Mouse (Mus musculus) neural tube, embryonic 14.5 days (tissue): Measurements from ENCODE around the gene Ccdc171. TPM values are rescaled to one million over a fixed set of nuclear protein-coding genes. Genes with fewer than 3 reads are reported as not detected.

Experiments used
- ATAC-seq: fragments of 200-750 bp; cut with Nextera tagmentation; 2 replicates; pipeline ENCODE4 v1.8.0; 2017; ENCODE audit warnings: low read depth, mild to moderate bottlenecking, moderate TSS enrichment, moderate library complexity
- H3K27ac ChIP-seq: fragments of 300-500 bp; sonication (generic); 2 replicates; pipeline ENCODE4 v1.5.1; 2014; ENCODE audit warnings: low read depth, mild to moderate bottlenecking, control low read depth, low read length, moderate library complexity, mixed read lengths
- H3K27me3 ChIP-seq: fragments of 300-500 bp; sonication (generic); 2 replicates; pipeline ENCODE4 v1.6.1; 2014; ENCODE audit warnings: low read length; ENCODE audit not compliant: control insufficient read depth, insufficient read depth
- H3K36me3 ChIP-seq: fragments of 300-500 bp; sonication (generic); 2 replicates; pipeline ENCODE4 v1.6.1; 2014; ENCODE audit warnings: low read length, mixed read lengths; ENCODE audit not compliant: control insufficient read depth, insufficient read depth
- H3K4me1 ChIP-seq: fragments of 300-500 bp; sonication (generic); 2 replicates; pipeline ENCODE4 v1.6.1; 2014; ENCODE audit warnings: low read length; ENCODE audit not compliant: control insufficient read depth, insufficient read depth
- H3K4me2 ChIP-seq: fragments of 300-500 bp; sonication (generic); 2 replicates; pipeline ENCODE4 v1.6.1; 2014; ENCODE audit warnings: mild to moderate bottlenecking, low read depth, low read length, control low read depth
- H3K4me3 ChIP-seq: fragments of 300-500 bp; sonication (generic); 2 replicates; pipeline ENCODE4 v1.5.1; 2014; ENCODE audit warnings: low read depth, low read length, control low read depth, mixed read lengths
- H3K9ac ChIP-seq: fragments of 300-500 bp; sonication (generic); replicated peaks from 2 replicates; pipeline ENCODE4 v1.6.1; 2014; ENCODE audit warnings: low read depth, mild to moderate bottlenecking, control low read depth, low read length, mixed read lengths
- H3K9me3 ChIP-seq: fragments of 300-500 bp; sonication (generic); 2 replicates; pipeline ENCODE4 v1.6.1; 2016; ENCODE audit warnings: low read length; ENCODE audit not compliant: control insufficient read depth
- WGBS: fragments of 180-500 bp; shearing (Covaris S2); extraction: QIAGEN DNeasy Blood & Tissue Kit; methylation state at CpG from one replicate; pipeline ENCODE4 v1.1.7; 2014; 5-methylcytosine and 5-hydroxymethylcytosine counted together
- polyA plus RNA-seq: library from polyadenylated mRNA; unstranded; fragments of >200 nt; fragmentation: Nextera tagmentation; extraction: Ambion mirVana; gene quantifications from 2 replicates; pipeline ENCODE4 v1.2.1, GENCODE M21; 2014

The Ccdc171 gene
- polyA plus RNA-seq, 1 experiment from 2014 or later: 4.5 TPM

DNA sequence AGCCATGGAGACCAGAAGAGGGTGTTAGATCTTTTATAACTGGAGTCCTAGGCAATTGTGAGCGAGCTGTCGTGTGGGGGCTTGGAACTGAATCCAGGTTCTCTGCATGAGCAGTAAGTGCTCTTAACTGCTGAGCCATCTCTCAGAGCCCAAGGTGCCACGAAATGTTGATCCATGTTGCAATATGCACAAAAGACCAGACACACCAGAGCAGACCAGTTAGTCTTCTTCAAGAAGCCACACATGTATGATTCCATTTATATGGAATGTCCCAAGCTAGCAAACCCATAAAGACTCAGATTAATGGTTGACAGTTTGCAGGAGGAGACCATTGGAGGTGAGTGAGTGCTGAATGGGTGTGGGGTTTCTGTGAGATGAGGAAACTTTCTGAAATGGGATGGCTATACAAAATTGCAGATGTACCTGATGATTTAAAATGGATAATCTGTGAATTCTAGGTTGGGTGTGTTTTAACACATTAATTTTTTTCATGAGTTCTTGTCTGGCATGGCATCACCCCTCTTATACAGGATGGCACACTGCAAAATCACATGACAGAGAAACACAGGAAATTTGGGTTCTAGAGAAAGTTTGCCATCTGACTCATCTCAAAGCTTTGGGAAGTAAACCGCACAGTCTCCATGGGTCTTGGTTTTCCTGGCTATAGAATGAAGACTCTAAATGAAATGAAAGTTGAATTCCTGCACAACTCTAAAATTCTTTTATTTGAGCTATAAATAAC, 304.5 kb downstream of the Ccdc171 start:
- H3K9me3 ChIP-seq: no peaks in the 10 kb centered on the region
- no peak overlapping the region for H3K4me3 ChIP-seq
- no peak overlapping the region for H3K27ac ChIP-seq
- no peak overlapping the region for H3K9ac ChIP-seq
- no peaks in the 10 kb centered on the region for H3K27me3 ChIP-seq
- no peaks in the 10 kb centered on the region for H3K4me1 ChIP-seq
- H3K4me2 ChIP-seq: no peak overlapping the region
- 82% methylated on average over 4 of the region's 4 CpGs for WGBS
- no peak for ATAC-seq
- H3K36me3 ChIP-seq: no peaks in the 10 kb centered on the region

DNA sequence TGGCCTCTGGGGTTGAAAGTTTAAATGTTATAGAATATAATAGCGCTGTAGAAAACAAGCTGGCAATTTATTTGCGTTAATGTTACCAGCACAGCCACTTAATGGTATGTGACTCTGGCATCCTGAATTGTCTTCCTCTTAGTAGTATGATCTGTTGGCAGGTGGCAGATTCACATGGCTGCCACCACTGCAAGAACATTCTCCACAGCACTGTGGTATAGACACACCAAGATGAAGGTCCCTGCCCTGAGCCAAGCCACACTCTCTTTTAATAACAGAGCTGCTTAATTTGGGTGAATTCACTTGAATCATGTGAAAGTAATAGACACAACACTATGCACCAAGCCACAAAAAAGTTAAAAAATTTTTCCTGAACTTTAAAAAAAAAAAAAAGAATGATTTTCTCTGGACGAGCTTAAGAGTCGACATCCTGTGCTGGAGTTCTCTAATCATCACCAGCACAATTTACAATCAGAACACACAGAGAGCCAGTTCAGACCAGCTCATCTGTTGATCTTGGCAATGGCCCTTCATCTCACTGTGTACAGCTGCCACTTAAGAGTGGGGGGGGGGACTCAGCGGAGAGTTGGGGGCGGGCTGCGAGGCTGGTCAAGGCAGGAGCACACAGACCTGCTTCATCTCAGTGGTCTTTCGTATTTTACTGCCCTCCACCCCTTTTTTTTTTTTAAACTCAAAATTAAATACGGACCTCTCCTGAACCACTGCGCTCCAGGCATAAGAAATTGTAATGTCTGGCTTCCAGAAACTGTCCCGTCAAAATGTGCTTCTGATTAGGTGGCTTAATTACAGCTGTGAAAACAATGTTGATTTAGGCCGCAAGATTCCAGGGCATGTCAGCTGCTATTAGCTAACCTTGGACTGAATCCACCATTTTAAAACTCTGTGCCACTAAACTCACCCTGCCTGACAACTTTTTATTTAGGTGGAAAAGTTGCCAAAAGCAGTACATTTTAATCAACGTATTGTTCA, 305.8 kb downstream of the Ccdc171 start:
- H3K9ac ChIP-seq: no peak overlapping the region
- H3K4me3 ChIP-seq: no peak overlapping the region
- H3K9me3 ChIP-seq: no peaks in the 10 kb centered on the region
- peak; percentile 51; the same call in 1 of the 2 replicates for ATAC-seq
- 64% methylated on average over 13 of the region's 13 CpGs for WGBS
- no peaks in the 10 kb centered on the region for H3K36me3 ChIP-seq
- H3K4me2 ChIP-seq: no peak overlapping the region
- H3K27me3 ChIP-seq: no peaks in the 10 kb centered on the region
- H3K4me1 ChIP-seq: no peaks in the 10 kb centered on the region
- H3K27ac ChIP-seq: no peak overlapping the region

DNA sequence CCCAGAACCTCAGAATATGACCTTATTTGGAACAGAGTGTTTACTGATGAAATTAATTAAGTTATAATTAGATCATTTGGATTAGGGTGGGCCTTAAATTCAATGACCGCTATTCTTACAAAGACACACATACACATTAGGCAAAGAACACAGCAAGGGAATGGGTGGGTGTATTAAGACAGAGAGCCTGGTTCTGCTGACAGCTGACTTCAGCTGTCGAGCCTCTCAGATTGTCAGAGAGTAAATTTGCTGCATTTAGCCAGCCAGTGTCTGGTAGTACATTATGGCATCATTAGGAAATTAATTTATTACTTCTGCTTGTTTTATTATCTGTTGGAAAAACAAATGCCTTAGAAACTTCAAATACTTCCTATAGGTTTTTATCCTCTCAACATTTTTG, 313.7 kb downstream of the Ccdc171 start:
- no peak for ATAC-seq
- Histone ChIP-seq H3K9me3 (no peaks in the 10 kb centered on the region), H3K4me3 (no peak overlapping the region), H3K27me3 (no peaks in the 10 kb centered on the region), H3K27ac (no peak overlapping the region), H3K4me1 (no peaks in the 10 kb centered on the region), H3K9ac (no peak overlapping the region), H3K4me2 (no peak overlapping the region), H3K36me3 (no peaks in the 10 kb centered on the region)
- WGBS: 59% methylated on average over 2 of the region's 2 CpGs

DNA sequence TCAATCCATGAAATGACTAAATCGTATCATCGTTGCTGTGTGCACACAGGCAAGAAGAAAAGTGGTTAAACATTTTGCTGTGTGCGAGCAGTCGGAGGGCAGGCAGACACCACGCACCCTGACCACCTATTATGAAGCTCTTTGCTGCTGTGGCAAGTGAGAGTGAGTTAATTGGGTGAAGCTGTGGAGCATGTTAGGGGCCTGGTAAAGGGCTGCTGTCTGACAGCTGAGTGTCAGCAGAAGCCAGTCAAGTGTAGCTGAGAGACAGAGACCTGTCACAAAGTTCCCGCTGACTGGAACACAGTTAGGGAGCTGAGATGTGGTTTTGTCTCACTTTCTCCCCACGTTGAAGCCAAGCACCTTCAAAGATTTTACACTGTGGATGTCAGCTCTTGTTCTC, 321.0 kb downstream of the Ccdc171 start:
- no peak overlapping the region for H3K4me3 ChIP-seq
- no peaks in the 10 kb centered on the region for H3K36me3 ChIP-seq
- no peaks in the 10 kb centered on the region for H3K4me1 ChIP-seq
- 66% methylated on average over 7 of the region's 7 CpGs for WGBS
- H3K9me3 ChIP-seq: no peaks in the 10 kb centered on the region
- no peaks in the 10 kb centered on the region for H3K27me3 ChIP-seq
- H3K27ac ChIP-seq: no peak overlapping the region
- no peak overlapping the region for H3K9ac ChIP-seq
- no peak for ATAC-seq
- no peak overlapping the region for H3K4me2 ChIP-seq

DNA sequence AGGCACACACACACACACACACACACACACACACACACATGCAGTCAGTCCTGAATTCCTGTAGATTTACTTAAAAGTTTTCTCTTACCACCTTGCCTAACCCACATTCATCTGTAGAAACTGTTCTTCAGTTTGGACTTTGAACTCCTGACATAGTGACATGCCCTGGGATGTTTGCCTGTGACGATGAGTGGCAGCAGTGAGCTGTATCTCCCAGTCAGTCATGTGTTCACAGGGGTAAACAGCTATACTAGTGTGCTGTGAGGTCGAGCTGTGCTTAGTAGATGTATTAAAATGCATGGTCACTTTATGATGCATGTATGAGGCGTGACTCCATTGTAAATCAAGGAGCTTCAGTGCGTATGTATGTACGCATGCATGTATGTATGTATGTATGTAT, 328.5 kb downstream of the Ccdc171 start:
- H3K27ac ChIP-seq: no peak overlapping the region
- no peaks in the 10 kb centered on the region; the same call in 1 of the 2 replicates for H3K9me3 ChIP-seq
- ATAC-seq: no peak
- H3K4me2 ChIP-seq: no peak overlapping the region
- no peaks in the 10 kb centered on the region for H3K36me3 ChIP-seq
- H3K4me3 ChIP-seq: no peak overlapping the region
- H3K27me3 ChIP-seq: no peaks in the 10 kb centered on the region
- H3K4me1 ChIP-seq: no peaks in the 10 kb centered on the region
- WGBS: 92% methylated on average over 5 of the region's 5 CpGs
- no peak overlapping the region for H3K9ac ChIP-seq

DNA sequence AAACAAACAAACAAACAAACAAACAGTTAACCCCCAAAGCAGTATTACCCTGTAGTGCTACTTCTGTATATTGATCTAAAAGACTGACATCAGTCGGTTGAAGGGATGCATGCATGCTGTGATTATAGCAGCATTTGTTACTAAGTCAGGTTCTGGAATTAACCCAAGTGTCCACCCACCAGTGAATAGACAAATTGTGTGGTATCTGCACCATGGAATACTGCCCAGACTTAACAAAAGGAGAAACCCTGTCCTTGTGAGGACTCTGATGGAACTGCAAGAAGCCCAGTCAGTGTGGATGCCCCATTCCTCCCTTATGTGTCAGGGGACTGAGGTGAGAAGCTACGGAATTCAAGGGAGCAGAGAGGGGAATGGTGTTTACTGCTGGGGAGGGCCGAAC, 336.4 kb downstream of the Ccdc171 start:
- no peaks in the 10 kb centered on the region for H3K4me1 ChIP-seq
- H3K4me3 ChIP-seq: no peak overlapping the region
- no peak overlapping the region for H3K4me2 ChIP-seq
- no peak for ATAC-seq
- no peaks in the 10 kb centered on the region; the same call in 1 of the 2 replicates for H3K9me3 ChIP-seq
- 65% methylated on average over 3 of the region's 3 CpGs for WGBS
- no peaks in the 10 kb centered on the region for H3K27me3 ChIP-seq
- H3K27ac ChIP-seq: no peak overlapping the region
- H3K36me3 ChIP-seq: no peaks in the 10 kb centered on the region
- no peak overlapping the region for H3K9ac ChIP-seq

DNA sequence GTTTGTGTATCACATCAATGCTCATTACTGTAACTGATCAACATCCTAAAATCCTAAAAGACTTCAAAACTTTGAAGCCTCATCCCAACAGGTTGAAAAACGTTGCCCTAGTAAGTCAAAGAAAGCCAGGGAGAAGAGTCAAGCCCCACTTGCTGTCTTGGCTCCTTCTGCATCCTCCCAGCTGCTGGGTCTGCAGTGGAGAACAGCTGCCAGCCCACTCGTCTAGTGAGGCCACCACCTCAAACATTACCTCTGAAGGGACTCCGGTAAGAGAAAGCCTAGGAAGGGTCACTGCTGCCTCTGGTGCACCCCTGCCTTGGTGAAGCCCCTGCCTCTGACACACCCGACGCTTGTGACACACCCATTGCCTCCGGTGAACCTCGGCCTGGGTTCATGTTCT, 336.9 kb downstream of the Ccdc171 start:
- H3K4me2 ChIP-seq: no peak overlapping the region
- no peaks in the 10 kb centered on the region; the same call in 1 of the 2 replicates for H3K9me3 ChIP-seq
- H3K27me3 ChIP-seq: no peaks in the 10 kb centered on the region
- H3K27ac ChIP-seq: no peak overlapping the region
- no peaks in the 10 kb centered on the region for H3K36me3 ChIP-seq
- no peak overlapping the region for H3K9ac ChIP-seq
- no peak overlapping the region for H3K4me3 ChIP-seq
- H3K4me1 ChIP-seq: no peaks in the 10 kb centered on the region
- 87% methylated on average over 7 of the region's 7 CpGs for WGBS
- ATAC-seq: no peak

DNA sequence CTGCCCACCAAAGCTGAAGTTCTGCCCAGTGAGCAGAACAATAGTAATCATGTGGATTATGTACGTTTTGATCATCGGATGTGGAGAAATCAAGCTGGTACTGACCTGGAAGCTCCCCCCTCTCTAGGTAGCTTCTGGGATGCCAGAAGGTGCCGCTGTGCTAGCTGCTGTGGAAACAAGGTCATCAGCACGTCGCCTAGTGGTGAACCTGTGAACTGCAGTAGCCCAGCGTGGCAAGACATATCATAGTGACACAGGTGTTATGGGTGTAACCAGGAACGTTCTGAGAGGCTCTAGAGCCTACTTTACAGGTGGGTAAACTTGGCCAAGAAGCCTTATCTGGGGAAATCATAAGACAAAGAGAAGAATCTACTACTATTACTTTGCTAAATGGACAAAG, 351.3 kb downstream of the Ccdc171 start:
- H3K36me3 ChIP-seq: no peaks in the 10 kb centered on the region

DNA sequence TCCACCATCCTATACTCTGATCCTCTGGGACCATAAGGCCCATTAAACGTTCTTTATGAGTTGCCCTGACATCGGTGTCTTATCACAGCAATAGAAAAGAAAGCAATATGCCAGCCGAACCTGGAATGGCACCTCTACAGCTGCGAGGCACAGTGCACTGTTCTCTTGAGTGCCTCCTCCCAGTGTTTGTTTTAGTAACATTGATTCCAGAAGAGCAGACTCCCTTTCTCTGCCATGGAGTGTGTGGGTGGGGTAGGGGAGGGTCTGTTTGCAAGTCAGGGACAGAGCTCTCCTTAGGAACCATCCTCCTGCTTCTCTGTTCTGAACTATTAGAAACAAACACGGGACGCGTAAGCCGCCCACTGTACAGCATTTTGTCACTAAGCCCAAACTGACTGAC, 352.9 kb downstream of the Ccdc171 start:
- no peak overlapping the region for H3K4me3 ChIP-seq
- H3K4me1 ChIP-seq: no peaks in the 10 kb centered on the region
- no peaks in the 10 kb centered on the region for H3K36me3 ChIP-seq
- no peaks in the 10 kb centered on the region for H3K9me3 ChIP-seq
- no peak overlapping the region for H3K4me2 ChIP-seq
- H3K9ac ChIP-seq: no peak overlapping the region
- no peaks in the 10 kb centered on the region for H3K27me3 ChIP-seq
- 73% methylated on average over 8 of the region's 8 CpGs for WGBS
- no peak for ATAC-seq
- no peak overlapping the region for H3K27ac ChIP-seq

More for the DNA sequence above, 351.3 kb downstream of the Ccdc171 start:
- no peak for ATAC-seq
- Histone ChIP-seq H3K9ac (no peak overlapping the region), H3K4me2 (no peak overlapping the region), H3K4me1 (no peaks in the 10 kb centered on the region), H3K9me3 (no peaks in the 10 kb centered on the region), H3K27ac (no peak overlapping the region), H3K27me3 (no peaks in the 10 kb centered on the region), H3K4me3 (no peak overlapping the region)
- WGBS: 60% methylated on average over 7 of the region's 7 CpGs
